Mouse (Mus musculus): ENCODE data around the gene Gm13285.
"Not testable (repeated sequence)": the region's sequence is repeated elsewhere in the genome, so short reads cannot be mapped to it uniquely, and the experiment has no call there.

GRCm38 (mm10) chr4:88757628-88758031, 41.8 kb upstream of the Gm13285 start:
- TF ChIP-seq ZNF384 (IDR thresholded peaks at IDR 0.05; ENCODE audit: low read depth, low read length); EP300 (IDR thresholded peaks at IDR 0.05; ENCODE audit: low read depth in 1 of 2, low read length in 2 of 2); CTCF (IDR thresholded peaks at IDR 0.05 in 2 of 3, conservative IDR thresholded peaks at IDR 0.05 in 1 of 3; ENCODE audit: control insufficient read depth in 1 of 3, insufficient read depth in 1 of 3, low read depth in 2 of 3, low read length in 3 of 3, poor library complexity in 1 of 3, severe bottlenecking in 1 of 3); MXI1 (IDR thresholded peaks at IDR 0.05; ENCODE audit: low read depth, low read length): not testable (repeated sequence)

Data from MEL (cell line).